Mouse (Mus musculus) leukemia stem cell, adult 10-12 weeks (primary cell): ENCODE data around the gene Rsrc1. TPM values are rescaled to one million over a fixed set of nuclear protein-coding genes. Genes with fewer than 3 reads are reported as not detected.

ENCODE experiments used
- polyA plus RNA-seq: library from polyadenylated mRNA; stranded (reverse); fragments of >175 nt; gene quantifications from 2 replicates; pipeline ENCODE4 v1.2.3, GENCODE M21; 2012; ENCODE audit warnings: low replicate concordance

Rsrc1 gene
- 4.1 and 5.1 TPM in 2 replicates for polyA plus RNA-seq

GRCm38 (mm10) chr3:66981101-66981661, at the start of gene Rsrc1:
Gene Rsrc1 (plus strand): TSS chr3:66981390.

GRCm38 (mm10) chr3:66981706-66982105, 516 bp downstream of the Rsrc1 start, which contains the start of gene Shox2:
Gene Shox2 (minus strand): TSS chr3:66981771.

GRCm38 (mm10) chr3:67373872-67374271, 392.7 kb downstream of the Rsrc1 start, which contains the start of gene Mlf1:
Gene Mlf1 (plus strand): TSS chr3:67374097.

GRCm38 (mm10) chr3:67375063-67375462, 393.9 kb downstream of the Rsrc1 start, which contains the start of gene Gm17402:
Gene Gm17402 (minus strand): TSS chr3:67375163.

Other genes starting within 250 kb of the Rsrc1 start
- gene Shox2, start 381 bp downstream of the Rsrc1 start, polyA plus RNA-seq = not detected in 2 replicates